Mouse (Mus musculus): ENCODE data around the gene Rbms1.

Gene Rbms1

GRCm38 (mm10) chr2:60808822-60809221, 154.2 kb downstream of the Rbms1 start:
- no peak for DNase-seq (ENCODE audit: low read depth)

GRCm38 (mm10) chr2:60807341-60808195, 155.4 kb downstream of the Rbms1 start:
- no peak for DNase-seq (ENCODE audit: low read depth)

GRCm38 (mm10) chr2:60804763-60805162, 158.2 kb downstream of the Rbms1 start:
- no peak for DNase-seq (ENCODE audit: low read depth)

- no peak for DNase-seq (ENCODE audit: low read depth)
Observed at GRCm38 (mm10) chr2:60803377-60803776, 159.6 kb downstream of the Rbms1 start.

- DNase-seq (ENCODE audit: low read depth), result no peak
Observed at GRCm38 (mm10) chr2:60802828-60803227, 160.2 kb downstream of the Rbms1 start.

GRCm38 (mm10) chr2:60802191-60802590, 160.8 kb downstream of the Rbms1 start:
- DNase-seq (ENCODE audit: low read depth), result no peak

GRCm38 (mm10) chr2:60801571-60802155, 161.3 kb downstream of the Rbms1 start:
- no peak for DNase-seq (ENCODE audit: low read depth)

GRCm38 (mm10) chr2:60800921-60801558, 162.0 kb downstream of the Rbms1 start:
- DNase-seq (ENCODE audit: low read depth), result no peak

GRCm38 (mm10) chr2:60799816-60800215, 163.2 kb downstream of the Rbms1 start:
- no peak for DNase-seq (ENCODE audit: low read depth)

GRCm38 (mm10) chr2:60798767-60799529, 164.0 kb downstream of the Rbms1 start:
- no peak for DNase-seq (ENCODE audit: low read depth)

- peak; percentile 73 for DNase-seq (ENCODE audit: low read depth)
Observed at GRCm38 (mm10) chr2:60796969-60797669, 165.9 kb downstream of the Rbms1 start.

- DNase-seq (ENCODE audit: low read depth), result no peak
Observed at GRCm38 (mm10) chr2:60796616-60796968, 166.4 kb downstream of the Rbms1 start.

- DNase-seq (ENCODE audit: low read depth), result no peak
Observed at GRCm38 (mm10) chr2:60795861-60796260, 167.1 kb downstream of the Rbms1 start.

GRCm38 (mm10) chr2:60792506-60792905, 170.5 kb downstream of the Rbms1 start:
- DNase-seq (ENCODE audit: low read depth), result no peak

GRCm38 (mm10) chr2:60789126-60789525, 173.9 kb downstream of the Rbms1 start:
- no peak for DNase-seq (ENCODE audit: low read depth)

GRCm38 (mm10) chr2:60788173-60788908, 174.7 kb downstream of the Rbms1 start:
- DNase-seq (ENCODE audit: low read depth), result no peak

- DNase-seq (ENCODE audit: low read depth), result no peak
Observed at GRCm38 (mm10) chr2:60787088-60787487, 175.9 kb downstream of the Rbms1 start.

GRCm38 (mm10) chr2:60786289-60786688, 176.7 kb downstream of the Rbms1 start:
- no peak for DNase-seq (ENCODE audit: low read depth)

- no peak for DNase-seq (ENCODE audit: low read depth)
Observed at GRCm38 (mm10) chr2:60774501-60774900, 188.5 kb downstream of the Rbms1 start.

GRCm38 (mm10) chr2:60773592-60773991, 189.4 kb downstream of the Rbms1 start:
- no peak for DNase-seq (ENCODE audit: low read depth)

- no peak for DNase-seq (ENCODE audit: low read depth)
Observed at GRCm38 (mm10) chr2:60766420-60766819, 196.6 kb downstream of the Rbms1 start.

Data from fibroblast of lung, adult 2 months (primary cell).